Mouse (Mus musculus): Measurements from ENCODE around the gene Slc3a1. TPM values are rescaled to one million over a fixed set of nuclear protein-coding genes. Genes with fewer than 3 reads are reported as not detected.

The Slc3a1 gene
- polyA plus RNA-seq, 1 experiment from 2014 or later: 2.3 TPM

DNA sequence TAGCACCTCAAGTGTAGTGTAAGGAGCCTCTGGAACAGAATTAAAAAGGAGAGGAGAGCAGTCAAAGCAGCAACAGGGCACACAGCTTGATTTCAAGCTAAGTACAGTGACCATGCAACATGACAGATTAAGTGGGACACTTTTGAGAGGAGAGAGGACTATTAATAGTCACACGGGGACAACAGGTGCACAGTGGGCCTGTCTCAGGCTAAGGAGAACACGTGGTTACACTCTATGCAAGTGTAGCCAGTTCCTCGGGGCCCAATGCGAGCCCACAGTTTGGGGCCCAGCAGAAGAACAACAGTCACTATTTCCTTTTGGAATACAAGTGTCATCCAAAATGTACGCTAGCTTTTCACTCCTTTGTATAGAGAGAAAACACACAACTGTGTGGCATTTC lies 59.4 kb downstream of the Slc3a1 start:
- Histone ChIP-seq H3K27ac (ENCODE audit: low read depth, low read length) (no peak overlapping the region), H3K4me2 (replicated peaks; ENCODE audit: low read depth, low read length) (no peak overlapping the region), H3K36me3 (ENCODE audit: control insufficient read depth, insufficient read depth, low read length) (peaks cover 4% of the 10 kb centered on the region; the same call in 1 of the 2 replicates), H3K27me3 (ENCODE audit: control insufficient read depth, insufficient read depth, low read length) (no peaks in the 10 kb centered on the region), H3K4me3 (ENCODE audit: low read length) (no peak overlapping the region), H3K9me3 (ENCODE audit: control insufficient read depth, low read length) (no peaks in the 10 kb centered on the region), H3K9ac (ENCODE audit: low read depth, low read length) (no peak overlapping the region; the same call in 1 of the 2 replicates), H3K4me1 (ENCODE audit: control insufficient read depth, insufficient read depth, low read length) (0 out of 2 replicates have a peak, but pooled peaks cover 5% of the 10 kb centered on the region)
- WGBS: 92% methylated on average over 5 of the region's 5 CpGs
- no peak for ATAC-seq (ENCODE audit: low FRiP score, low TSS enrichment)

DNA sequence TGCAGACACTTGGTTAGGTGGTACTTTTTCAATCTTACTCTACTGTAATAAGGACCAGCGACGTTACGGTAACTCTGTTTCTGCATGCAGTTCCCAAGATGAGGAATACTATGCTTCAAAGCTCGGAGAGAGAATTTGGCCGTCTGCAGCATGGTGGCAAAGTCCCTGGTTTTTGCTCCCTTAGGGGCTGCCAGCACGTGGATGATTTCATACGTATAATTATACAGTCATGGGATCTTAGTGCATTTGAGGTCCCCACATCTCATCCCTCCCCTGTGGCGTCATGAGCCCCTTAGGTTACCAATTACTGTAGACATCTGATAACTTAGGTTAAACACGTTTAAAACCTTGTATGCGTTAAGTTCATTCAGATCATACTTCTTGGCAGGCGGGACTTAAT lies 60.2 kb downstream of the Slc3a1 start:
- H3K4me2 ChIP-seq (replicated peaks; ENCODE audit: low read depth, low read length): no peak overlapping the region
- no peak overlapping the region for H3K9ac ChIP-seq (ENCODE audit: low read depth, low read length)
- 0 out of 2 replicates have a peak, but pooled peaks cover 5% of the 10 kb centered on the region for H3K4me1 ChIP-seq (ENCODE audit: control insufficient read depth, insufficient read depth, low read length)
- no peak overlapping the region for H3K4me3 ChIP-seq (ENCODE audit: low read length)
- 91% methylated on average over 11 of the region's 11 CpGs for WGBS
- no peaks in the 10 kb centered on the region for H3K36me3 ChIP-seq (ENCODE audit: control insufficient read depth, insufficient read depth, low read length)
- ATAC-seq (ENCODE audit: low FRiP score, low TSS enrichment): no peak
- H3K27ac ChIP-seq (ENCODE audit: low read depth, low read length): no peak overlapping the region
- no peaks in the 10 kb centered on the region for H3K27me3 ChIP-seq (ENCODE audit: control insufficient read depth, insufficient read depth, low read length)
- H3K9me3 ChIP-seq (ENCODE audit: control insufficient read depth, low read length): no peaks in the 10 kb centered on the region

- H3K27ac ChIP-seq (ENCODE audit: low read depth, low read length): no peak overlapping the region
- no peaks in the 10 kb centered on the region for H3K36me3 ChIP-seq (ENCODE audit: control insufficient read depth, insufficient read depth, low read length)
- peak overlapping the region; percentile 87 for H3K4me3 ChIP-seq (ENCODE audit: low read length)
- no peaks in the 10 kb centered on the region for H3K27me3 ChIP-seq (ENCODE audit: control insufficient read depth, insufficient read depth, low read length)
- WGBS: 45% methylated on average over 6 of the region's 6 CpGs
- H3K9me3 ChIP-seq (ENCODE audit: control insufficient read depth, low read length): no peaks in the 10 kb centered on the region
- 0 out of 2 replicates have a peak, but pooled peaks cover 5% of the 10 kb centered on the region for H3K4me1 ChIP-seq (ENCODE audit: control insufficient read depth, insufficient read depth, low read length)
- H3K4me2 ChIP-seq (replicated peaks; ENCODE audit: low read depth, low read length): peak overlapping the region; percentile 81
- peak overlapping the region; percentile 79; the same call in 1 of the 2 replicates for H3K9ac ChIP-seq (ENCODE audit: low read depth, low read length)
- no peak for ATAC-seq (ENCODE audit: low FRiP score, low TSS enrichment)
These were observed 60.8 kb downstream of the Slc3a1 start for GRCm38 (mm10) chr17:85089011-85089410.

- ATAC-seq (ENCODE audit: low FRiP score, low TSS enrichment): peak; percentile 1; the same call in 1 of the 2 replicates
- Histone ChIP-seq H3K4me2 (replicated peaks; ENCODE audit: low read depth, low read length) (peak overlapping the region; percentile 81), H3K36me3 (ENCODE audit: control insufficient read depth, insufficient read depth, low read length) (no peaks in the 10 kb centered on the region), H3K4me1 (ENCODE audit: control insufficient read depth, insufficient read depth, low read length) (0 out of 2 replicates have a peak, but pooled peaks cover 5% of the 10 kb centered on the region), H3K9me3 (ENCODE audit: control insufficient read depth, low read length) (no peaks in the 10 kb centered on the region), H3K4me3 (ENCODE audit: low read length) (peak overlapping the region; percentile 87), H3K27ac (ENCODE audit: low read depth, low read length) (peak overlapping the region; percentile 83), H3K27me3 (ENCODE audit: control insufficient read depth, insufficient read depth, low read length) (no peaks in the 10 kb centered on the region), H3K9ac (ENCODE audit: low read depth, low read length) (peak overlapping the region; percentile 79)
- WGBS: 1% methylated on average over 16 of the region's 16 CpGs
These were observed 61.4 kb downstream of the Slc3a1 start for GRCm38 (mm10) chr17:85089621-85090020.

- peak within 1 kb of the TSS; percentile 87 for H3K4me3 ChIP-seq (ENCODE audit: low read length)
- H3K27me3 ChIP-seq (ENCODE audit: control insufficient read depth, insufficient read depth, low read length): no peaks in the 10 kb centered on the region
- H3K9ac ChIP-seq (ENCODE audit: low read depth, low read length): peak within 1 kb of the TSS; percentile 79
- H3K27ac ChIP-seq (ENCODE audit: low read depth, low read length): peak within 1 kb of the TSS; percentile 83
- WGBS: under 1% methylated on average over 57 of the region's 63 CpGs
- no peaks in the 10 kb centered on the region for H3K36me3 ChIP-seq (ENCODE audit: control insufficient read depth, insufficient read depth, low read length)
- no peaks in the 10 kb centered on the region for H3K9me3 ChIP-seq (ENCODE audit: control insufficient read depth, low read length)
- 0 out of 2 replicates have a peak, but pooled peaks cover 5% of the 10 kb centered on the region for H3K4me1 ChIP-seq (ENCODE audit: control insufficient read depth, insufficient read depth, low read length)
- ATAC-seq (ENCODE audit: low FRiP score, low TSS enrichment): peak; percentile 99
- H3K4me2 ChIP-seq (replicated peaks; ENCODE audit: low read depth, low read length): peak within 1 kb of the TSS; percentile 81
These were observed 62.2 kb downstream of the Slc3a1 start, which contains the start of the genes Prepl and Camkmt for GRCm38 (mm10) chr17:85090120-85091099. Gene Prepl (minus strand): TSS chr17:85090241. Gene Camkmt (plus strand): TSS chr17:85090552.

DNA sequence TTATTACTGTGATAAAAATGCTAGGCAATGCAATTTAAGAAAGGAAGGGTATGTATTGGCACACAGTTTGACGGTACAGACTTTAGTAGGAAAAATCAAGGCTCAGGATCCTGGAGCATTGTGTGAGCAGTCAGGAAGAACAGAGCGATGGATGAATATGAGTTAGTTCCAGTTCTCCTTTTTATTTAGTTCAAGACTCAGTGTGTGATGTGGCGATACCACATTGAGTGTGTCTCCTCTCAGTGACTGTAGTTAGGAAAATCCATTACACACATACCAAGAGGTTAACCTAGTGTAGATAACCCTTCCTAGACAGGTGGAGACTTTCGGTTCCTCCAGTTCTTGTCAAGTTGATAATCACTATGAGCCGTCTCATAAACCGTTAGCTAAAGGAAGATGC lies 63.6 kb downstream of the Slc3a1 start:
- H3K4me3 ChIP-seq (ENCODE audit: low read length): peak overlapping the region; percentile 87; the same call in 1 of the 2 replicates
- H3K4me1 ChIP-seq (ENCODE audit: control insufficient read depth, insufficient read depth, low read length): 0 out of 2 replicates have a peak, but pooled peaks cover 5% of the 10 kb centered on the region
- H3K9ac ChIP-seq (ENCODE audit: low read depth, low read length): no peak overlapping the region
- H3K4me2 ChIP-seq (replicated peaks; ENCODE audit: low read depth, low read length): peak overlapping the region; percentile 81; the same call in 1 of the 2 replicates
- WGBS: 93% methylated on average over 6 of the region's 6 CpGs
- H3K9me3 ChIP-seq (ENCODE audit: control insufficient read depth, low read length): no peaks in the 10 kb centered on the region
- H3K27ac ChIP-seq (ENCODE audit: low read depth, low read length): no peak overlapping the region
- H3K27me3 ChIP-seq (ENCODE audit: control insufficient read depth, insufficient read depth, low read length): no peaks in the 10 kb centered on the region
- H3K36me3 ChIP-seq (ENCODE audit: control insufficient read depth, insufficient read depth, low read length): no peaks in the 10 kb centered on the region
- no peak for ATAC-seq (ENCODE audit: low FRiP score, low TSS enrichment)

DNA sequence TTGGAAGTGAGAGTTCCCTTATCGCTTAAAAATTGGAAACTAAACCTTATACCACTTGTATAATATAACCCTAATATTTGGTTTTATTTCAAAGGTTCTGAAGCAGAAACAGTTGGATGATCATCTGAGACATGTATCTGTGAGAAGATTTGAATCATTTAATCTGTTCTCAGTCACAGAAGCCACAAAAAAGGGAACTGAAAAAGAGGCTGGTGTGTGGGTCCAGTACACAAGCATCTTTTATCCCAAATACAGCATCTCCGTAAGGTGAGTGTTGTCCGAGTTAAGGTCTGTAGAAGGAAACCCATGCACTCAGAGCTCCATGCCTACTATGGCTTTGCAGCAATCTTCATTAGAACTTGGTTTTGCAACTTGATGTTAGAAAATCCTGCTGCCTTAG lies 68.2 kb downstream of the Slc3a1 start:
- H3K27me3 ChIP-seq (ENCODE audit: control insufficient read depth, insufficient read depth, low read length): no peaks in the 10 kb centered on the region
- peaks cover 10% of the 10 kb centered on the region for H3K36me3 ChIP-seq (ENCODE audit: control insufficient read depth, insufficient read depth, low read length)
- no peak overlapping the region for H3K4me2 ChIP-seq (replicated peaks; ENCODE audit: low read depth, low read length)
- whole genome bisulfite sequencing: 90% methylated on average over 3 of the region's 3 CpGs
- no peak overlapping the region for H3K9ac ChIP-seq (ENCODE audit: low read depth, low read length)
- H3K9me3 ChIP-seq (ENCODE audit: control insufficient read depth, low read length): peaks cover 5% of the 10 kb centered on the region; the same call in 1 of the 2 replicates
- no peak overlapping the region for H3K27ac ChIP-seq (ENCODE audit: low read depth, low read length)
- no peak overlapping the region for H3K4me3 ChIP-seq (ENCODE audit: low read length)
- no peak for ATAC-seq (ENCODE audit: low FRiP score, low TSS enrichment)
- no peaks in the 10 kb centered on the region for H3K4me1 ChIP-seq (ENCODE audit: control insufficient read depth, insufficient read depth, low read length)

GRCm38 (mm10) chr17:85098677-85099323 lies 70.6 kb downstream of the Slc3a1 start:
- Histone ChIP-seq H3K36me3 (ENCODE audit: control insufficient read depth, insufficient read depth, low read length) (peaks cover 10% of the 10 kb centered on the region), H3K4me2 (replicated peaks; ENCODE audit: low read depth, low read length) (no peak overlapping the region), H3K9me3 (ENCODE audit: control insufficient read depth, low read length) (peaks cover 5% of the 10 kb centered on the region; the same call in 1 of the 2 replicates), H3K27ac (ENCODE audit: low read depth, low read length) (no peak overlapping the region), H3K4me3 (ENCODE audit: low read length) (no peak overlapping the region), H3K27me3 (ENCODE audit: control insufficient read depth, insufficient read depth, low read length) (no peaks in the 10 kb centered on the region), H3K4me1 (ENCODE audit: control insufficient read depth, insufficient read depth, low read length) (no peaks in the 10 kb centered on the region), H3K9ac (ENCODE audit: low read depth, low read length) (no peak overlapping the region)
- 92% methylated on average over 7 of the region's 7 CpGs for WGBS
- ATAC-seq (ENCODE audit: low FRiP score, low TSS enrichment): no peak
